Mouse (Mus musculus): ENCODE measurements around the gene Bank1.

DNA sequence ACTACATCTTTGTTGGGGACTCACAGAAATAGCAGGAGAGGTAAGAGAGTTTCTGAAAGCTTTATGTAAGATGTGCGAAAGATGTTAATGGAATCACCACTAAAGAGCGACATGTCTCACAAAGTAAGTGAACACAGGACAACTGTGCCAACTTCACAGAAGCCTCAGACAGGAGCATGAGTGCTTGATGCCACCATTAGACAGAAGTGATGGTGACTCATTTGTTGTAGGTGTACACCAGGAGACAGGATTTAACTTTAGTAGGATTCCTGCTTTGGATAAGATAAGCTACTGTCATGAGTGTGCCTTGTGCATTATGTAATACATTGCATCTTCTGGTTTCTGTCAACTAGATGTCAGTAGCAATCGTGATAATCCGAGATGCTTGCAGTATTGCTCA lies 74.3 kb downstream of the Bank1 start:
- no peak for TF ChIP-seq TCF12 (IDR thresholded peaks at IDR 0.05; ENCODE audit: insufficient read depth, poor library complexity, severe bottlenecking)
- TF ChIP-seq POLR2A (IDR thresholded peaks at IDR 0.05; ENCODE audit: insufficient read length, low read depth): no peak
- TF ChIP-seq SRF (IDR thresholded peaks at IDR 0.05; ENCODE audit: control insufficient read depth, insufficient read length, low read depth): no peak
- TF ChIP-seq USF1 (IDR thresholded peaks at IDR 0.05; ENCODE audit: low read depth): no peak
- TF ChIP-seq CEBPB (IDR thresholded peaks at IDR 0.05; ENCODE audit: insufficient read depth, poor library complexity, severe bottlenecking): no peak
- TF ChIP-seq MAX (IDR thresholded peaks at IDR 0.05; ENCODE audit: low read depth): no peak
- no peak for TF ChIP-seq E2F4 (IDR thresholded peaks at IDR 0.05; ENCODE audit: insufficient read depth)
- no peak for TF ChIP-seq MYOD1 (IDR thresholded peaks at IDR 0.05; ENCODE audit: control insufficient read depth in 1 of 3, insufficient read length in 2 of 3, low read depth in 2 of 3)
- no peak for TF ChIP-seq POLR2AphosphoS2 (IDR thresholded peaks at IDR 0.05; ENCODE audit: insufficient read length, low read depth)
- no peak for TF ChIP-seq TCF3 (IDR thresholded peaks at IDR 0.05; ENCODE audit: insufficient read length, low read depth)
- TF ChIP-seq MYOG (IDR thresholded peaks at IDR 0.05; ENCODE audit: control insufficient read depth in 1 of 3, insufficient read depth in 1 of 3, insufficient read length in 2 of 3, low read depth in 2 of 3): no peak

Data from myocyte (in vitro differentiated cells).